Mouse (Mus musculus) brown adipose tissue, adult 24 weeks (tissue): Measurements from ENCODE around the gene Ifnar2. TPM values are rescaled to one million over a fixed set of nuclear protein-coding genes. Genes with fewer than 3 reads are reported as not detected.

Experiments used
- H3K27ac ChIP-seq: fragments of 200-500 bp; replicated peaks from 2 replicates; pipeline ENCODE4 v1.5.1; 2012; ENCODE audit warnings: low read depth, mild to moderate bottlenecking, low read length
- H3K4me1 ChIP-seq: fragments of 200-500 bp; 2 replicates; pipeline ENCODE4 v1.6.1; 2012; ENCODE audit warnings: low read length, mixed read lengths; ENCODE audit not compliant: control insufficient read depth, insufficient read depth, insufficient read length
- H3K4me3 ChIP-seq: fragments of 200-500 bp; 2 replicates; pipeline ENCODE4 v1.5.1; 2012; ENCODE audit warnings: low read depth, mild to moderate bottlenecking, low read length, moderate library complexity; ENCODE audit not compliant: insufficient read depth
- polyA plus RNA-seq: library from polyadenylated mRNA; stranded (reverse); fragments of >200 nt; gene quantifications from 2 replicates; pipeline ENCODE4 v1.2.4, GENCODE M21; 2012; ENCODE audit not compliant: missing spikeins, insufficient read depth, insufficient read length

Ifnar2 gene
- polyA plus RNA-seq, result 147 and 149 TPM in 2 replicates

DNA sequence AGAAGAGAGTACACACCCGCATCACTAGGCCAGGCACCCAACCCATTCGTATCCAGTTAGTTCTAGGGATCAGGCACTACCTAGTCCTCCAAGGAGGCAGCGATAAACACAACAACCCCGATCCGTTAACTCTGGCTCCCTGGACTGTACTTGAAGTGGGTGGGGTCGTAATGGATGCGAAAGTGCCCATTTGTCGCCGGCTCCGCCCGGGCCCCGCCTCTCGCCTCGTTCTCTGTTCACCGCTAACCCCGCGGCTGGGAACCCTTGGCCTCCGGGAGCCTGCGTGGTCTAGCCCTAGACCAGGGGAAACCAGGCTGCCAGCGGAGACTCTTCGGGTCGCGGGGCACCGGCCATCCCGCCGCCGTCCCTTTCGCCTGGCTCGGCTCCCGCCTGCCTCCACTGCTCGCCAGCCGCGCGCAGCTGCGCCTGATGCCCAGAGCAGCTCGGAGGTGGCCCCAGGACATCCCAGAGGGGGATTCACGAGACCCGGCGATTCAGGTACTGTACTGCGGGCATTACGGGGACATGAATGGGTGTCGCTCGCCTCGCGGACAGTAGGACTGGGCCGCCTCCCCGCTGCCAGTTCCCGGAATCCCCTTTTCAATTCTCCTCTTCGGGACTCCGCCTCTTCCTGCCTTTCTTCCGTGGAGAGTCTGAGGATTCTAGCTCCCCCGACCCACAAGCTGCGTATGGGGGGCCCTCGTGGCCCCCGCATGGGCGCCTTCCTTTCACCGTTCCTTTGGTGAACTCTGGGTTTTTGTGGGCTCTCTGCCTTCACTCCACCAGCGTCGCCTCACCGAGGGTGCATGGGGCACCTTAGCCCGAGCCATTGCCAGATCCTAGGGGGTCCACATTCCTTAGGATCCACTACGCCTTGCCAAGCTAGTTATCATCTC, at the start of gene Ifnar2:
Ifnar2 (plus strand) TSS at position 207 of the 896 bp plus-strand sequence.
- peaks cover 25% of the 10 kb centered on the region for H3K4me1 ChIP-seq
- H3K27ac ChIP-seq, result peak within 1 kb of the TSS; percentile 95
- H3K4me3 ChIP-seq, result peak within 1 kb of the TSS; percentile 91

DNA sequence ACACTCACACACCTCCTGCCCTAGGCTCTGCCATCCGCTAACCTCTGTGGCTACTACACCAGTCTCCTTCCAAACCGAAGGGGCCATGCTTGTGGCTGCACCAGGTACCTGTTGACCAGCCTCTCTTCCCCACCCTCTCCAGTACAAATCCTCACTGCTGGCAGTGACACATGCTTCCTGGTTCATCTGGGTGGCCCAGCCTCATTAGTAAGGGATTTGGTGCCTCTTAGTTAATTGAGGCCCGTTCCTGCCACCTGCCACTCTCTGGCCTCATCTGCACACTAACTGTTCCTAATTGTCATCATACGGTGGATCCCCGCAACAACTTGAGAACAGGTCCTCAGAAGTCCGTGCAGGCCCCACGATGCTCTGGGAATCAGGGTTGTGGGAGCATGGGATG, 45.0 kb upstream of the Ifnar2 start:
- Histone ChIP-seq H3K27ac (no peak overlapping the region), H3K4me1 (no peaks in the 10 kb centered on the region), H3K4me3 (no peak overlapping the region)

DNA sequence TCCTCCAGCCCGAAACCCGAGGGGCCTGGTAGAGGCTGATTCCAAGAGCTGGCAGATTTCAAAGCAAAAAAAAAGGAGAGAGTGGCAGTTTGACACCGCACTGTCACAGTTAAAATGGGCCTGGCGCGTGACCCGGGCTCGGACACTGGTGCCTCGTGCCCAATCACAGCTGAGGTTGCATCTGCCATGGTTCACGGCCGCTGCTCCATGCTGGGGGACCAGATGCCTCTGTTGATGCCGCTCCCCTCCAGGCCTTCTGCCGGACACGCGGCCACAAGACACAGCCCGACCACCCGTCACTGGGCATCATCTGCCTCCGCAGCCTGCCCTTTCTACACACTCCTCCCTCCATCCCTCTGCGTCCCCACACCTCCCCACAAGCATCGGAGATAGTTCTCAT, 43.7 kb upstream of the Ifnar2 start:
- no peaks in the 10 kb centered on the region for H3K4me1 ChIP-seq
- no peak overlapping the region for H3K4me3 ChIP-seq
- no peak overlapping the region for H3K27ac ChIP-seq

DNA sequence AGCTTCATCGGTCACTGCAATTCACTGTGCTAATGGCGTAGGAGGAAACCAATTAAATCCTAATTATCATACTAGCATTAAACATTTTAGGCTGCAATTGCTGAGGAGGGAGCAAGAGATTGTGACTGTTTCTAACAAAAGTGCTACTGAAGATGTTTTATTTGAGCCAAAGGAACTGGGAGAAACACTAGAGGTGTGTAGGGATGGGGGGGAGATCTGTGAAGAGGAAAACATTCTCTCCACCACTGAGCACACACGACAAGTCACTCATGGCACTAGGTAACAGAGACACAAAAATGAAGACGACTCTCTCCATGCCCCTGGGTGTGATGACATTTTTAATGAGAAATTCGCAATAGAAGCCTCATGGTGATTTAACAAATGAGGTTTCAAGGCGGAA, 42.1 kb upstream of the Ifnar2 start:
- Histone ChIP-seq H3K27ac (no peak overlapping the region), H3K4me3 (no peak overlapping the region), H3K4me1 (no peaks in the 10 kb centered on the region)

DNA sequence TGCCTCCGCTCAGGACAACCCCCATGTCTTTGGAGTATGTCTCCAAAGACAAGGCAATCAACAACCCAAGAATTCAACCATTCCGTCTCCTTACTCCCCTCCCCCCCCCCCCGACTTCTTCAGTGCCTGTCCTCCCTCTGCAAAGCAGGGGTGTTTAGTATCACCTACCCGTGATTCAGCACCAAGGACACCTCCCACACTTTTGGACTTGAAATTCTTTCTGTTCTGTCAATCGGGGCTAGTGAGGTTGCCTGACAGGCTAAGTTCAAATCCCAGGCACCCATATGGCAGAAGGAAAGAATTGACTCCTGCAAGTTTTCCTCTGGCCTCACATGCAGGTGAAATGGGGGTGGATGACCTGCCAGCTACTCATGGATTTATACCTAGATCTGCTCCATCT, 41.4 kb upstream of the Ifnar2 start:
- no peak overlapping the region for H3K27ac ChIP-seq
- H3K4me1 ChIP-seq, result no peaks in the 10 kb centered on the region
- no peak overlapping the region for H3K4me3 ChIP-seq

DNA sequence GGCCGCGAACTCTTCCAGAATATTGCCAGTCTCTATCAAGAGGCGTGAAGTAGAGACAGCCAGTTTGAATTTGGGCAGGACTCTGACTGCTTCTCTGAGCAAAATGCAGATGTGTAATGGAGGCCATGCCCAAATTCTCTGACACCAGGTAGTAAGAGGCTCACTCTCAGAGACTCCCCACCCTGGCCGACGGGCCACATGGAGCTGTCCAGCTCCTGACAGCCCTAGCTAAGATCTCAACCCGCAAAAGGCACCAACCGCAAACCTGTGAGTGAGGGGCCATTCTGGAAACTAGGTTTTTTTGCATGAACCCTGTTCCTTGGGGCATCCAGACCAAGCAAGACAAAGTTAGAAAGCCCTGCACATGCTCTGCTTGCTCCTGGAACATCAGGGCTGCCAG, 39.7 kb upstream of the Ifnar2 start:
- H3K27ac ChIP-seq, result no peak overlapping the region
- H3K4me1 ChIP-seq, result no peaks in the 10 kb centered on the region
- no peak overlapping the region for H3K4me3 ChIP-seq

DNA sequence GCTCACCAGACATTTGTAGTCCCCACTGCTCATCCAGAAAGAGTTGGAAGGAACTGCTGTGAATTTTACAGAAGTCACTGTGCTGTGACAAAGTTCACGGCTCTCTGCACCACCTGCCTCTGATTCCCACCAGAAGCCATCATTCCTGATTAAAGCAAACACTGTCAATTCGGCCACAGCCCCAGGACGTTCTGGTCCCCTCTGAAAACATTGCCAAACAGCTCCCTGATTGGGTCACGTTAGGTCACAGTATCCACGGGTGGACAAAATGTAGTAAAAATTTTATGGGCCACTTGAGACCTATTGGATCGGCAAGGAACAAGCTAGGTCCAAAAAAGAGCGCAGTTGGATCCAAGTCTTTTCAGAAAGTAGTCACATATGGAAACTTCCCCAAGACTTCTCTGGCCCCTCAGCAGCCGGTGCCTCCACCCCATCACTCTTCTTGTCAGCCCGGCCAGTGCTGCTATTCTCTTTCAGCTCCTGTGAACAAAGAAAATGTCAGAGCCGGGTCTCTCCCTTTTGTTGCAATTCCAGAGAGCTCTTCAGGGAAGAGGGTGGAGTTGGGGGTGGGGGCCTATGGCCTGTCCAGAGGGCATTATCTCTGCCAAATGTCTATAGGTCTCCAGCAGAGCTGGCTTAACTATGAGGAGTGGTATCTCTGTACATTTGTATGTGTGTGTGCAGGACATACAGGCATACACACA, 38.2 kb upstream of the Ifnar2 start:
- Histone ChIP-seq H3K27ac (no peak overlapping the region), H3K4me3 (no peak overlapping the region), H3K4me1 (no peaks in the 10 kb centered on the region)

DNA sequence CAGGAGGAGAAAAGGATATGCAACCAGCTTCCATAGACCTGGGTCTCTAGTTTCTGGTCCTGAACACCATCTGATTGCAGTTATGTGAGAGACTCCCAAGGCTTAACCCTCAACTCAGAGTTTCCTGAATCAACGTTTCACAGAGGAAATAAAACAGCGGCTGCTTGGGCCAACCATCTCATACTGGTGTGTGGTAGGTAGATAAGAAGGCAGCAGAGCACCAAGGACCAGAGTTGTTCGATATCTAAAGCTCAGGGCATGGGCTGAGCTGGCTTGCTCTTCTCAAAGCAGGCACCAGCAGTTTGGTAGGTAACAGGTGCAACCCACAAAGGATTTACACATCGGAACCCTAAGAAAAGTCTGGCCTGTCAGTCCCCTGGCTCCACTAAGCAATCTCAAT, 35.8 kb upstream of the Ifnar2 start:
- H3K27ac ChIP-seq, result no peak overlapping the region
- no peaks in the 10 kb centered on the region for H3K4me1 ChIP-seq
- no peak overlapping the region for H3K4me3 ChIP-seq

DNA sequence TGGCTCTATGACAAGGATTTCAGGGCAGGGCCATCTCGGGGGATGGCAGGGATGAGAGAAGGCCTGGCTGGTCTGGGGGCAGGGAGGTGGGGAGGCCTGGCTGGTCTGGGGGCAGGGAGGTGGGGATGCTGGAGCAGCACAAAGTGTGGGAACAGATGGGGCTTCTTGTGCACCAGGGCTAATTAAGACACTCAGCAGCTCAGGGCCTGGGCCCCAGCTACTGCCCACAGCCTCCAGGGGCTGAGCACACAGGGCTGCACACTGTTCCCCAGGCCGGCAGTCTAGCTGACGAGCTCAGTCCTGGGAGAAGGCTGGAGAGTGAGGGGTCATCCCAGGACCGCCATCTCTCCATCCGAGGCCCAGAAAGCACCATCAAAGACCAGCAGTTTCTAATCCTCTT, 35.1 kb upstream of the Ifnar2 start:
- no peaks in the 10 kb centered on the region for H3K4me1 ChIP-seq
- no peak overlapping the region for H3K27ac ChIP-seq
- no peak overlapping the region for H3K4me3 ChIP-seq

DNA sequence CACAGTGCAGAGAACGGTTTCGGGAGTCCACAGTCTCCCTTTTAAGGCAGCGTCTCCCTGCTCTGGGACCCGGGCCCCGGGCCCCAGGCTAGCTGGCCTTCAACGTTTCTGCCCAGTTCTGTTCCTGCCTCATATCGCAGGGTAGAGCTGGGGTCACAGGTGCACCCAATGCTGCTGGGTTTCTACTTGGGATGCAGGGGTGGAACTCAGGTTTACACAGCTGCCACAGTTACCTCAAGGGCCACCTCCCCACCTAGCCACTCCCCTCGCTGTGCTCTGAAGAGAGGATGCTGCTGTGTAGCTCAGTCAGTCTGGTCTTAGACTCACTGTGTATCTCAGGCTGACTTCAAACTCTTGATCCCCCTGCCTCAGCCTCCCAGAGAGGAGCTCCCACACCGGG, 26.1 kb upstream of the Ifnar2 start:
- Histone ChIP-seq H3K4me3 (no peak overlapping the region), H3K4me1 (no peaks in the 10 kb centered on the region), H3K27ac (no peak overlapping the region)

DNA sequence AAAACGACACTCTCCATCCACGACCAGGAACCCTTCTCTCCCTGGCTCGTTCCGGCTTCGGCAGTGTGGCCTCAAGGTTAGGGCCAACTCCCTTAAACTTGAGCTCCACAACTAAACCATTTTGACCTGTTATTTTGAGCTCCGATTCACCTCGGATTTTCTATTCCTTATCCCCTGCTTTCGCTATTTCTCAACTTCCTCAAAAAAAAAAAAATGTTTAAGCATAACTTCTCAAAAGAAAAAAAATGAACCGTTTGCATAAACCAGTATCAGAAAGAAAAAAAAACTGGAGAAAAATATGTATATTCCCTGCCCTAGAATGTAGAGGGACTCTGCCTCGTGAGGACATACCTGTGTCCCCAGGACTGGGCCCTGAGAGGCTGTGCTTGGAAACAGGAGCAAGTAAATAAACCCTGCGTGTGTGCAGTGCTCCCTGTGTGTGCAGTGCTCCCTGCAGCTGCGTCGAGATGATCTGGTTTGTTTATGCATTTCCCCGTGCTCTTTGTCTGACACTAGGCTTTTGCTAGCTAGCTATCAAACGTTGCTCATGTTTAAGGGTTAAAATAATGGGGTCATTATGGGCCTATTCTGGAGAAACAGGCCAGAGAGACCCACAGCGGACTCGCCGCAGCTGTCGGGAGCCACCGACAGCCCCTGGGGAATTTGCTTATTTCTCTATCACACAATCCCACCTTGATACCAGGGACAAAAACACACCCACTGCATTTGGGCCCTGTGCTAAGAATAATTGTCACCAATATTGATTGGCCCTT, 24.9 kb upstream of the Ifnar2 start:
- Histone ChIP-seq H3K27ac (peak overlapping the region; percentile 58; the same call in 1 of the 2 replicates), H3K4me3 (no peak overlapping the region), H3K4me1 (no peaks in the 10 kb centered on the region)

DNA sequence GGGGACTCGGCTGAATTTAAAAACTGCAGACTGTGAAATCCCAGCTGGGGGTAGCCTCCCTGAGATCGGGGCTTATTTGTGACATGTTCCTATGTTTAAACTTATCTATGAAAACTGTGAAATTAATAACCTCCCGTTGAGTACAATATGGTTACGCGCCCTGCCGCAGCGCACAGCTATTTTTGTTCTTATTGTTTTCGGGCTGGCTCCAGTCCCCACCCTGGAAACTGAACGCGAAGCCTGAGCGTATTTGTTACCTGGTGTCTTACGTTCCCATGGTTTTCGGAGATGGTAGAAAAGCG, 24.4 kb upstream of the Ifnar2 start:
- Histone ChIP-seq H3K4me3 (no peak overlapping the region), H3K4me1 (no peaks in the 10 kb centered on the region), H3K27ac (0 out of 2 replicates have a peak overlapping the region, but pooled peaks have one; percentile 13)

DNA sequence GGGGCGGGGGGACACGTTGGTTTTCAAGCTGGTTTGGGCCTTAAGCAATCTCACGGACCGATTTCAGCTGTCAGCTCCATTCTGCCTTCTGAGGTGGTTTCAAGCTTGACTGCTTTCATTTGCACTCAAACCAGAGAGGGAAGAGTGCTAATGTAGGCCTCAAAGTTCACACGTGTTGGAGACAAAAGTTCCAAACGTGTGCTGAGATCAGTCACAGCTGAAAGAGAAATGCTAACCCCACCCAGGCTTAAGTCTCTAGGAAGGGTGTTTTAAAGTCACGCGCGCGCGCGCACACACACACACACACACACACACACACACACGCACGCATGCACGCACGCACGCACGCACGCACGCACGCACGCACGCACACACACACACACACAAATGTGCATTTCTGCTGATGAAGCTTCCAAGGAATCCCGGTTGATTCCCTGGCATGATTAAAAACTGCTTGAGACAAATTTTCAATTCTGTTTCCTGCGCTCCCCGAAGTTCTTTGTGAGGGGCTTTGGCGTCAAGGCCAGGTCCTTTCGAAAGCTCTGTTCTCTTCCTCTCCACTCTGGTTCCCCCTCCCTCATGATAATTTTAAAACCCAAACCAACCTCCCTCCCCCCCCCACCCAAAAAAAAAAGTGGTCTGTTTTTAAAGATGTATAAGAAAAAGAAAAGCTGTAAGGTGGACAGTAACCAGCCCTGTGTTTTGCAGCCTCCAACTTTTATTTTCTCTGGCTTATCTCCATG, 23.8 kb upstream of the Ifnar2 start:
- H3K4me1 ChIP-seq, result no peaks in the 10 kb centered on the region
- no peak overlapping the region for H3K27ac ChIP-seq
- no peak overlapping the region for H3K4me3 ChIP-seq

DNA sequence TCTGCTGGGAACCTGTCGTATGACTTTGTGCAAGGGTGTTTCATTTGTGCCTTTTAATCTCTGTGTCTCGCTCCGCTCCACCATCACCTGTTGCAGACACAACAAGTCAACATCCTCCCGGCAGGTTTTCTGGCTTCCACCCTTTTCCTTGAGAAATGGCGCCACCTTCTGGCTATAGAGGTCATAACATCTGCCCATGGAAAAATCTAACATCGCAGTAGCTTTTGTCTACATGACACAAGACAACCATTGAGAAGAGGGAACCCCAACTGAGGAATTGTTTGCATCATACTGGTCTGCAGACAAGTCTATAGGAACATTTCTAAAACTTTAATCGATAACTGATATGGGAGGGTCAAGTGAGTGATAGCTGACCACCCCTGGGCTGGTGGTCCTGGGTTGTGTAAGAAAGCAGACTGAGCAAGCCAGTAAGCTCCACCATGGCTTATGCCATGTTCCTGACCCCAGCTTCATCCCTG, 20.5 kb upstream of the Ifnar2 start:
- Histone ChIP-seq H3K4me1 (no peaks in the 10 kb centered on the region), H3K4me3 (no peak overlapping the region), H3K27ac (no peak overlapping the region)

DNA sequence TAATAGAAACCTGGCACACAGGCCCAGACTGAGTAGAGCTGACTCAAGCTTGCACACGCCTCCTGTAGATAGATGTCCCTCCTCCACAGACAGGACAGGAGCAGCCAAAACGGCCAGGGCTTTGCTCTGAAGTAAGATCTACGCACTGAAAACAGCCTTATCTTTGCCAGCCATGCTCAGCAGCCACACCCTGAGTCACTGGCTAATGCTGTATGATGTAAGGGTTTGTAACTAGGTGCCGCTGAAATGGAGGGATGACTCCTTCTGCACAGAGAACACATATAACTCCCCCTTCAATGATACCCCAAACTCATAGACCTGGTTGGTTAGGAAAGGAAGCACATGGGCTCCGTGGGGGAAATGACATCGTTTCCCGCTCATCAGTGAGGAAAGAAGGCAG, 19.8 kb upstream of the Ifnar2 start:
- Histone ChIP-seq H3K4me1 (no peaks in the 10 kb centered on the region), H3K27ac (no peak overlapping the region), H3K4me3 (no peak overlapping the region)
